Mouse (Mus musculus): ENCODE results near the gene Slc25a30. TPM values are rescaled to one million over a fixed set of nuclear protein-coding genes. Genes with fewer than 3 reads are reported as not detected.

Slc25a30 gene
- total RNA-seq, 1 experiment = 5.1 TPM

DNA sequence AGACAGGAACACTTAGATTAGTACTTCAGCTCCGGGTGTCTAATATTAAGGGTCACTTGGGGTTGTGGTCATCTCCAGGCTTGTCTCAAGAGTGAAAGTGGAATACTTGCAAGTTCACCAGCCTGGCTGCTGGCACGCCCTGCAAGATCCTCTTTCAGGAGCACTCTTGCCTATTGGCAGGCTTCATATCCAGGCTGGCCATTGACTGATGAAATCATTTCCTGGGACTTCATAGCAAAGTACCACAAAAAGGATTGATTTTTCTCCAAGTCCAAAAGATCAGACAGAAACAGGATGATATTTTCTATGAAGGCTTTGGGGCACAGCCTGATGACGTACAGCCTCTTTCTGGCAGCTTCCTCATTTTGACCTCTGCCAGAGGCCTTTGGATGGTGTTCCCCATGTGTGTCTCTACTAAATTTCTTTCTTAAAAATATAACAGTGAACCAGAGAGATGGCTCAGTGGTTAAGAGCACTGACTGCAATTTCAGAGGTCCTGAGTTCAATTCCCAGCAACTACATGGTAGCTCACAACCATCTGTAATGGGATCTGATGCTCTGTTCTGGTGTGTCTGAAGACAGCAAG is 3.7 kb upstream of the Slc25a30 start:
- H3K36me3 ChIP-seq (ENCODE audit: control insufficient read depth, insufficient read depth, low read length, poor library complexity, severe bottlenecking) = no peaks in the 10 kb centered on the region
- no peak for DNase-seq (ENCODE audit: low read depth, low spot score)
- no peaks in the 10 kb centered on the region for H3K4me1 ChIP-seq (ENCODE audit: control insufficient read depth in 2 of 2, insufficient read depth in 2 of 2, low read length in 2 of 2, poor library complexity in 1 of 2)
- no peaks in the 10 kb centered on the region for H3K9me3 ChIP-seq (ENCODE audit: control insufficient read depth, insufficient read depth, low read depth, low read length)
- H3K27ac ChIP-seq (ENCODE audit: insufficient read depth, low read depth, low read length, poor library complexity, severe bottlenecking) = no peak overlapping the region
- in situ Hi-C loops (cut with MboI; ENCODE audit: low sequenced_read_pairs in 2 of 2, unreplicated experiment in 2 of 2) = no loop called here
- H3K4me3 ChIP-seq (ENCODE audit: insufficient read depth in 1 of 2, low read depth in 1 of 2, low read length in 2 of 2, poor library complexity in 1 of 2, severe bottlenecking in 1 of 2) = no peak overlapping the region
- no peak overlapping the region for H3K9ac ChIP-seq (ENCODE audit: insufficient read depth, low read depth, low read length, poor library complexity, severe bottlenecking)
- TF ChIP-seq HCFC1 (IDR thresholded peaks at IDR 0.05; ENCODE audit: borderline replicate concordance, insufficient read depth, low read length) = no peak
- TF ChIP-seq MAFK (IDR thresholded peaks at IDR 0.05; ENCODE audit: insufficient read depth, low read depth, low read length) = no peak
- no peak for TF ChIP-seq ZC3H11A (IDR thresholded peaks at IDR 0.05; ENCODE audit: borderline replicate concordance, low read depth, low read length)
- TF ChIP-seq CHD2 (IDR thresholded peaks at IDR 0.05; ENCODE audit: low read depth, low read length) = no peak
- no peak for TF ChIP-seq ZNF384 (IDR thresholded peaks at IDR 0.05; ENCODE audit: low read depth, low read length)

DNA sequence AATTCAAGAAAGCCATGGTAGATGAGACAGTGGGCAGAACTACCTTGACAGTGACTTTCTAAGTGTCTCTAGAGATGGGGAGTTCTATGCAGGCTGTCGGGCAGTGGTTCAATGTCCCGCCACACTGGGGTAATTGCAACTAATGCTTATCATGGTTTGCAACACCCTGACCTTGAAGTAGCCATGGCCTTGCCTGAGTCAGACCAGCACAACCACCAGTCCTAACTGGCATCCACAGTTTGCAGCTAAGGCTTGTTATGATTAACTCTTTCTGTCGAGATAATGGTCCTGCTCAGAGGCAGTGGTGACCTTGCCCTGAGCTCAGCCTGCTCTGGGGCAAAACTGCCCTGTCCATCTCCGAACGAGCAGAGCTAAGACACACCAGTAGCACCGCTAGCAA is 2.5 kb upstream of the Slc25a30 start:
- in situ Hi-C loops (cut with MboI; ENCODE audit: low sequenced_read_pairs in 2 of 2, unreplicated experiment in 2 of 2) = no loop called here
- no peaks in the 10 kb centered on the region for H3K36me3 ChIP-seq (ENCODE audit: control insufficient read depth, insufficient read depth, low read length, poor library complexity, severe bottlenecking)
- H3K9me3 ChIP-seq (ENCODE audit: control insufficient read depth, insufficient read depth, low read depth, low read length) = no peaks in the 10 kb centered on the region
- H3K4me3 ChIP-seq (ENCODE audit: insufficient read depth in 1 of 2, low read depth in 1 of 2, low read length in 2 of 2, poor library complexity in 1 of 2, severe bottlenecking in 1 of 2) = no peak overlapping the region
- no peak for DNase-seq (ENCODE audit: low read depth, low spot score)
- no peak overlapping the region for H3K27ac ChIP-seq (ENCODE audit: insufficient read depth, low read depth, low read length, poor library complexity, severe bottlenecking)
- H3K4me1 ChIP-seq (ENCODE audit: control insufficient read depth in 2 of 2, insufficient read depth in 2 of 2, low read length in 2 of 2, poor library complexity in 1 of 2) = no peaks in the 10 kb centered on the region
- H3K9ac ChIP-seq (ENCODE audit: insufficient read depth, low read depth, low read length, poor library complexity, severe bottlenecking) = no peak overlapping the region
- no peak for TF ChIP-seq MAFK (IDR thresholded peaks at IDR 0.05; ENCODE audit: insufficient read depth, low read depth, low read length)
- no peak for TF ChIP-seq CHD2 (IDR thresholded peaks at IDR 0.05; ENCODE audit: low read depth, low read length)
- TF ChIP-seq ZNF384 (IDR thresholded peaks at IDR 0.05; ENCODE audit: low read depth, low read length) = no peak
- TF ChIP-seq ZC3H11A (IDR thresholded peaks at IDR 0.05; ENCODE audit: borderline replicate concordance, low read depth, low read length) = no peak
- no peak for TF ChIP-seq HCFC1 (IDR thresholded peaks at IDR 0.05; ENCODE audit: borderline replicate concordance, insufficient read depth, low read length)

DNA sequence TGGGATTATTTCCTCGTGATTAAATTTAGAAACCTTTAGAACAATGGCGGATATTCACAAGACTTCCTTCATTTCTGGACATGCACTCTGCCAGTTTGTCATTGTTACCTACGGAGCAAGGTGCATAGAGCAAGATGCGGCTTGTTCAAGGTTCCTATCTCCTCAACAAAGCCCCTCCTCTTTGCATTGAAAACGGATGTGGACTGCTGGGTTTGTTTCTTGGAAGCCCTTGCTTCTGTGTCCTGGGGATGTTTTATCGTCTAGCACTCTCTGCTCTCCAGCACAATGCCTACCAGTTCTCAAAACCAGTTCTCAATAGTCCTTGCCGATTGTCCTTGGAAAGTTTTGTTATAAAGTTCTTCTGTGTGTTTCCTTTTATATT is 948 bp upstream of the Slc25a30 start:
- in situ Hi-C loops (cut with MboI; ENCODE audit: low sequenced_read_pairs in 2 of 2, unreplicated experiment in 2 of 2) = no loop called here
- H3K4me1 ChIP-seq (ENCODE audit: control insufficient read depth in 2 of 2, insufficient read depth in 2 of 2, low read length in 2 of 2, poor library complexity in 1 of 2) = no peaks in the 10 kb centered on the region
- no peaks in the 10 kb centered on the region for H3K9me3 ChIP-seq (ENCODE audit: control insufficient read depth, insufficient read depth, low read depth, low read length)
- H3K27ac ChIP-seq (ENCODE audit: insufficient read depth, low read depth, low read length, poor library complexity, severe bottlenecking) = no peak overlapping the region
- H3K9ac ChIP-seq (ENCODE audit: insufficient read depth, low read depth, low read length, poor library complexity, severe bottlenecking) = no peak overlapping the region
- TF ChIP-seq ZNF384 (IDR thresholded peaks at IDR 0.05; ENCODE audit: low read depth, low read length) (no peak), HCFC1 (IDR thresholded peaks at IDR 0.05; ENCODE audit: borderline replicate concordance, insufficient read depth, low read length) (no peak), ZC3H11A (IDR thresholded peaks at IDR 0.05; ENCODE audit: borderline replicate concordance, low read depth, low read length) (no peak), MAFK (IDR thresholded peaks at IDR 0.05; ENCODE audit: insufficient read depth, low read depth, low read length) (no peak), CHD2 (IDR thresholded peaks at IDR 0.05; ENCODE audit: low read depth, low read length) (no peak)
- H3K36me3 ChIP-seq (ENCODE audit: control insufficient read depth, insufficient read depth, low read length, poor library complexity, severe bottlenecking) = no peaks in the 10 kb centered on the region
- H3K4me3 ChIP-seq (ENCODE audit: insufficient read depth in 1 of 2, low read depth in 1 of 2, low read length in 2 of 2, poor library complexity in 1 of 2, severe bottlenecking in 1 of 2) = peak overlapping the region in 1 of 2 experiments; percentile 95; a peak in 1 of 4 replicates
- DNase-seq (ENCODE audit: low read depth, low spot score) = no peak

DNA sequence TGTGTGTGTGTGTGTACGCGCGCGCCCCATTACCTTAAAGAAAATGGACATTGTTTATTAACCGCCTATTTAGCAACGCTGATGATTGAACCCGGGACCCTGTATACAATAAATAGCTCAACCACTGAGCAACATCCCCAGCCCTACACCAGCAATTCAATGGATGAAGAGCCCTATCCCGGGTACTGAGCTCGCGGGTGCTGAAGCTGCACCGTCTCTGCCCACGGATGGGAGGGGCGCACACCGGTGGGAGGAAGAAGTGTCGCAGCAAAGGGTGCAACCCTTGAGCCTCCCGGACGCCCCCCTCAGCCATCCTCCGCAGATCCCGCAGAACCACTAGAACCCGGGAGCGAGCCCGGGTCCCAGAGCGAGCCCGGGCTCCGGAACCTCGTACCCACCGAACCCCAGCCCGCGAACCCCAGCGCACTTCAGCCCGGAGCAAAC is 391 bp downstream of the Slc25a30 start:
- H3K27ac ChIP-seq (ENCODE audit: insufficient read depth, low read depth, low read length, poor library complexity, severe bottlenecking) = 0 out of 2 replicates have a peak overlapping the region, but pooled peaks have one; percentile 7

More for the DNA sequence above, 391 bp downstream of the Slc25a30 start:
- in situ Hi-C loops (cut with MboI; ENCODE audit: low sequenced_read_pairs in 2 of 2, unreplicated experiment in 2 of 2) = no loop called here
- Histone ChIP-seq H3K4me3 (ENCODE audit: insufficient read depth in 1 of 2, low read depth in 1 of 2, low read length in 2 of 2, poor library complexity in 1 of 2, severe bottlenecking in 1 of 2) (peak overlapping the region; percentile 86 to 95), H3K4me1 (ENCODE audit: control insufficient read depth in 2 of 2, insufficient read depth in 2 of 2, low read length in 2 of 2, poor library complexity in 1 of 2) (no peaks in the 10 kb centered on the region), H3K9me3 (ENCODE audit: control insufficient read depth, insufficient read depth, low read depth, low read length) (no peaks in the 10 kb centered on the region), H3K9ac (ENCODE audit: insufficient read depth, low read depth, low read length, poor library complexity, severe bottlenecking) (peak overlapping the region; percentile 79), H3K36me3 (ENCODE audit: control insufficient read depth, insufficient read depth, low read length, poor library complexity, severe bottlenecking) (peaks cover 4% of the 10 kb centered on the region; the same call in 1 of the 2 replicates)
- DNase-seq (ENCODE audit: low read depth, low spot score) = peak; percentile 63
- TF ChIP-seq ZNF384 (IDR thresholded peaks at IDR 0.05; ENCODE audit: low read depth, low read length) (no peak), MAFK (IDR thresholded peaks at IDR 0.05; ENCODE audit: insufficient read depth, low read depth, low read length) (no peak), CHD2 (IDR thresholded peaks at IDR 0.05; ENCODE audit: low read depth, low read length) (no peak), HCFC1 (IDR thresholded peaks at IDR 0.05; ENCODE audit: borderline replicate concordance, insufficient read depth, low read length) (no peak; the same call in 1 of the 2 replicates), ZC3H11A (IDR thresholded peaks at IDR 0.05; ENCODE audit: borderline replicate concordance, low read depth, low read length) (no peak)
